8 mouse cellular contexts compared by ENCODE assay signal in genomic region chr10:13499331-13499730, GRCm38 (mm10). TPM values are rescaled to one million over a fixed set of nuclear protein-coding genes. Genes with fewer than 3 reads are reported as not detected.
DNase-seq lines count a peak whose midpoint lies in the region; ATAC-seq and TF ChIP-seq lines count a peak whose summit lies in the region.

Gene Fuca2 (plus strand): TSS chr10:13499540.

- no peak within 1 kb of the TSS; the same call in 1 of the 2 replicates for H3K4me2 ChIP-seq in lung, embryonic 16.5 days (ENCODE audit: low read depth, low read length)
- no peak within 1 kb of the TSS for H3K4me2 ChIP-seq in heart, embryonic 16.5 days (ENCODE audit: low read depth, low read length)
- H3K4me2 ChIP-seq in myocyte (ENCODE audit: low read depth) = no peak within 1 kb of the TSS

- no peak within 1 kb of the TSS for H3K27ac ChIP-seq in lung, embryonic 16.5 days (ENCODE audit: low read length)
- H3K27ac ChIP-seq in embryonic fibroblast, embryonic 13.5 days (ENCODE audit: insufficient read depth, low read length) = no peak within 1 kb of the TSS
- peak within 1 kb of the TSS; percentile 48; the same call in 1 of the 2 replicates for H3K27ac ChIP-seq in heart, embryonic 16.5 days (ENCODE audit: low read length)

- no peak for TF ChIP-seq CTCF in embryonic fibroblast, embryonic 13.5 days (IDR thresholded peaks at IDR 0.05; ENCODE audit: borderline replicate concordance, insufficient read depth, low read length)

- no peaks in the 10 kb centered on the region for H3K79me2 ChIP-seq in myocyte (ENCODE audit: control insufficient read depth, insufficient read depth)

- 0 out of 2 replicates have a peak within 1 kb of the TSS, but pooled peaks have one; percentile 81 for H3K9ac ChIP-seq in lung, embryonic 16.5 days (ENCODE audit: low read length)
- no peak within 1 kb of the TSS for H3K9ac ChIP-seq in heart, embryonic 16.5 days (ENCODE audit: low read length)

- DNase-seq in lung, postnatal 10 days = no peak
- no peak for DNase-seq in left cerebral cortex, postnatal 36 days (ENCODE audit: low spot score in 2 of 2)
- no peak for DNase-seq in frontal cortex, postnatal 25 days (ENCODE audit: low spot score in 2 of 2)
- no peak for DNase-seq in frontal cortex, postnatal 10 days (ENCODE audit: low spot score in 2 of 2)

- TF ChIP-seq POLR2A in embryonic fibroblast, embryonic 13.5 days (IDR thresholded peaks at IDR 0.05; ENCODE audit: low read depth, low read length) = no peak
- TF ChIP-seq POLR2A in myocyte (IDR thresholded peaks at IDR 0.05; ENCODE audit: insufficient read length, low read depth) = no peak

- intact Hi-C loops in left cerebral cortex, postnatal 36 days (cut with DNase I) = no loop called here

- H3K4me1 ChIP-seq in lung, embryonic 16.5 days (replicated peaks; ENCODE audit: control insufficient read depth, insufficient read depth, low read length) = peaks cover 3% of the 10 kb centered on the region; the same call in 1 of the 2 replicates
- H3K4me1 ChIP-seq in embryonic fibroblast, embryonic 13.5 days (ENCODE audit: control insufficient read depth, insufficient read depth, low read length) = no peaks in the 10 kb centered on the region
- peaks cover 19% of the 10 kb centered on the region for H3K4me1 ChIP-seq in heart, embryonic 16.5 days (ENCODE audit: control insufficient read depth, insufficient read depth, low read length)

- H3K9me3 ChIP-seq in lung, embryonic 16.5 days (ENCODE audit: control insufficient read depth, low read length) = no peaks in the 10 kb centered on the region
- H3K9me3 ChIP-seq in heart, embryonic 16.5 days (replicated peaks; ENCODE audit: control insufficient read depth, low read length) = no peaks in the 10 kb centered on the region

- no peak within 1 kb of the TSS for H3K4me3 ChIP-seq in lung, embryonic 16.5 days (ENCODE audit: low read length)
- no peak within 1 kb of the TSS for H3K4me3 ChIP-seq in embryonic fibroblast, embryonic 13.5 days (ENCODE audit: insufficient read depth, low read length)
- no peak within 1 kb of the TSS for H3K4me3 ChIP-seq in heart, embryonic 16.5 days (ENCODE audit: low read length)
- peak within 1 kb of the TSS; percentile 26 for H3K4me3 ChIP-seq in myocyte

- no peak within 1 kb of the TSS for H3ac ChIP-seq in myocyte (ENCODE audit: control insufficient read depth, insufficient read length)

- no peak for ATAC-seq in lung, embryonic 16.5 days (ENCODE audit: low read depth)
- no peak for ATAC-seq in heart, embryonic 16.5 days (replicated peaks; ENCODE audit: extremely low read depth, insufficient read depth, low FRiP score)

- no peaks in the 10 kb centered on the region for H3K36me3 ChIP-seq in lung, embryonic 16.5 days (ENCODE audit: control insufficient read depth, insufficient read depth, low read length)
- H3K36me3 ChIP-seq in heart, embryonic 16.5 days (ENCODE audit: control insufficient read depth, insufficient read depth) = peaks cover 5% of the 10 kb centered on the region; the same call in 1 of the 2 replicates
- no peaks in the 10 kb centered on the region for H3K36me3 ChIP-seq in myocyte (ENCODE audit: control insufficient read depth, insufficient read depth)

- H3K27me3 ChIP-seq in lung, embryonic 16.5 days (ENCODE audit: control insufficient read depth, insufficient read depth, low read depth, low read length) = no peaks in the 10 kb centered on the region
- H3K27me3 ChIP-seq in heart, embryonic 16.5 days (ENCODE audit: control insufficient read depth, insufficient read depth, low read length) = no peaks in the 10 kb centered on the region
- H3K27me3 ChIP-seq in myocyte (ENCODE audit: control insufficient read depth, insufficient read depth, insufficient read length) = peaks cover 9% of the 10 kb centered on the region

- 80% methylated on average over 2 of the region's 2 CpGs for WGBS in lung, embryonic 16.5 days
- WGBS in heart, embryonic 16.5 days = 86% methylated on average over 2 of the region's 2 CpGs

TF ChIP-seq in myocyte, 11 proteins besides CTCF, POLR2A, EP300 and RAD21:
- no peak for TF ChIP-seq REST (IDR thresholded peaks at IDR 0.05; ENCODE audit: insufficient read depth, insufficient read length)
- no peak for TF ChIP-seq SRF (IDR thresholded peaks at IDR 0.05; ENCODE audit: control insufficient read depth, insufficient read length, low read depth)
- no peak for TF ChIP-seq TCF3 (IDR thresholded peaks at IDR 0.05; ENCODE audit: insufficient read length, low read depth)
- TF ChIP-seq MYOG (IDR thresholded peaks at IDR 0.05; ENCODE audit: control insufficient read depth in 1 of 3, insufficient read depth in 1 of 3, insufficient read length in 2 of 3, low read depth in 2 of 3) = no peak
- TF ChIP-seq MYOD1 (IDR thresholded peaks at IDR 0.05; ENCODE audit: control insufficient read depth in 1 of 3, insufficient read length in 2 of 3, low read depth in 2 of 3) = no peak
- TF ChIP-seq USF1 (IDR thresholded peaks at IDR 0.05; ENCODE audit: low read depth) = no peak
- TF ChIP-seq POLR2AphosphoS2 (IDR thresholded peaks at IDR 0.05; ENCODE audit: insufficient read length, low read depth) = no peak
- TF ChIP-seq TCF12 (IDR thresholded peaks at IDR 0.05; ENCODE audit: insufficient read depth, poor library complexity, severe bottlenecking) = no peak
- TF ChIP-seq CEBPB (IDR thresholded peaks at IDR 0.05; ENCODE audit: insufficient read depth, poor library complexity, severe bottlenecking) = no peak
- TF ChIP-seq E2F4 (IDR thresholded peaks at IDR 0.05; ENCODE audit: insufficient read depth) = no peak
- TF ChIP-seq MAX (IDR thresholded peaks at IDR 0.05; ENCODE audit: low read depth) = no peak
TF ChIP-seq in myocyte: peak in this region for 0.

RNA-seq across cellular contexts. Expression of gene Fuca2, which starts in this region (rescaled TPM):
- 87.0 and 91.1 TPM in 2 replicates for polyA plus RNA-seq in lung, embryonic 16.5 days (2015; fragmentation: Nextera tagmentation; extraction: Ambion mirVana)
- polyA plus RNA-seq in embryonic fibroblast, embryonic 13.5 days (2011; ENCODE audit: insufficient read length, low read depth, missing spikeins) = 39.7 and 43.7 TPM in 2 replicates
- 91.7 and 94.5 TPM in 2 replicates for polyA plus RNA-seq in heart, embryonic 16.5 days (2015; fragmentation: Nextera tagmentation; extraction: Ambion mirVana)
- total RNA-seq in left cerebral cortex, postnatal 36 days (2021) = 10 to 100 TPM; 43.8 to 44.2 TPM
- polyA plus RNA-seq in myocyte (2012; fragmentation: generic; extraction: Trizol) = 7.2 TPM
